Mouse (Mus musculus) T-helper 17 cell (primary cell): ENCODE results near the gene Ptprn2.

Experiments
- in situ Hi-C, 2 experiments: fragments of 300-600 bp; cut with MboI, MseI; formaldehyde crosslinking; loops; 1 replicate in 1 of 2; 2 replicates in 1 of 2; pipeline ENCODE4 v1.15.1; 2025; ENCODE audit warnings: high pct_unique_total_duplicates in 2 of 2

Gene Ptprn2

GRCm38 (mm10) chr12:116641339-116642190, 156.0 kb downstream of the Ptprn2 start:
- in situ Hi-C loops, result no loop called here

GRCm38 (mm10) chr12:116642191-116642549, 156.7 kb downstream of the Ptprn2 start:
- in situ Hi-C loops, result no loop called here

GRCm38 (mm10) chr12:116646771-116647170, 161.3 kb downstream of the Ptprn2 start:
- in situ Hi-C loops, result no loop called here

- in situ Hi-C loops, result no loop called here
These were observed 163.2 kb downstream of the Ptprn2 start for GRCm38 (mm10) chr12:116648584-116649206.

GRCm38 (mm10) chr12:116653684-116654083, 168.2 kb downstream of the Ptprn2 start:
- in situ Hi-C loops, result no loop called here

GRCm38 (mm10) chr12:116660076-116660475, 174.6 kb downstream of the Ptprn2 start:
- in situ Hi-C loops, result no loop called here

- in situ Hi-C loops, result no loop called here
These were observed 175.5 kb downstream of the Ptprn2 start for GRCm38 (mm10) chr12:116661018-116661417.

- in situ Hi-C loops, result loop anchor here in 1 of 2 experiments (5.0 kb wide), 1 partner anchor 55 kb away; no protein-coding TSS in a partner anchor
These were observed 192.2 kb downstream of the Ptprn2 start for GRCm38 (mm10) chr12:116677701-116678100.

- in situ Hi-C loops, result no loop called here
These were observed 204.3 kb downstream of the Ptprn2 start for GRCm38 (mm10) chr12:116689832-116690231.

- in situ Hi-C loops, result no loop called here
These were observed 224.0 kb downstream of the Ptprn2 start for GRCm38 (mm10) chr12:116709535-116709934.

GRCm38 (mm10) chr12:116710716-116711115, 225.2 kb downstream of the Ptprn2 start:
- in situ Hi-C loops, result no loop called here

GRCm38 (mm10) chr12:116711133-116711532, 225.6 kb downstream of the Ptprn2 start:
- in situ Hi-C loops, result no loop called here

GRCm38 (mm10) chr12:116713096-116713495, 227.6 kb downstream of the Ptprn2 start:
- in situ Hi-C loops, result no loop called here

GRCm38 (mm10) chr12:116721062-116721461, 235.5 kb downstream of the Ptprn2 start:
- in situ Hi-C loops, result no loop called here

- in situ Hi-C loops, result no loop called here
These were observed 254.6 kb downstream of the Ptprn2 start for GRCm38 (mm10) chr12:116740141-116740540.

GRCm38 (mm10) chr12:116741300-116741699, 255.8 kb downstream of the Ptprn2 start:
- in situ Hi-C loops, result no loop called here

- in situ Hi-C loops, result no loop called here
These were observed 260.9 kb downstream of the Ptprn2 start for GRCm38 (mm10) chr12:116746401-116746800.

GRCm38 (mm10) chr12:116752784-116753183, 267.3 kb downstream of the Ptprn2 start:
- in situ Hi-C loops, result no loop called here

GRCm38 (mm10) chr12:116763961-116764360, 278.4 kb downstream of the Ptprn2 start:
- in situ Hi-C loops, result no loop called here

GRCm38 (mm10) chr12:116770911-116771310, 285.4 kb downstream of the Ptprn2 start:
- in situ Hi-C loops, result no loop called here

GRCm38 (mm10) chr12:116771493-116771892, 286.0 kb downstream of the Ptprn2 start:
- in situ Hi-C loops, result no loop called here

GRCm38 (mm10) chr12:116772081-116772566, 286.6 kb downstream of the Ptprn2 start:
- in situ Hi-C loops, result no loop called here

- in situ Hi-C loops, result no loop called here
These were observed 287.8 kb downstream of the Ptprn2 start for GRCm38 (mm10) chr12:116773344-116773743.
